Mouse (Mus musculus): Measurements from ENCODE around the gene Styk1.

Gene Styk1

GRCm38 (mm10) chr6:131353352-131353919 is at the start of gene Styk1:
Gene Styk1 (minus strand): TSS chr6:131353597.
- DNase-seq (ENCODE audit: low read depth, low spot score) = peak; percentile 99

- DNase-seq (ENCODE audit: low read depth, low spot score) = no peak
These were observed 49.6 kb upstream of the Styk1 start for GRCm38 (mm10) chr6:131403036-131403435.

GRCm38 (mm10) chr6:131402606-131403005 is 49.2 kb upstream of the Styk1 start:
- no peak for DNase-seq (ENCODE audit: low read depth, low spot score)

GRCm38 (mm10) chr6:131401259-131401658 is 47.9 kb upstream of the Styk1 start:
- no peak for DNase-seq (ENCODE audit: low read depth, low spot score)

- no peak for DNase-seq (ENCODE audit: low read depth, low spot score)
These were observed 43.3 kb upstream of the Styk1 start for GRCm38 (mm10) chr6:131396650-131397049.

- no peak for DNase-seq (ENCODE audit: low read depth, low spot score)
These were observed 40.7 kb upstream of the Styk1 start for GRCm38 (mm10) chr6:131393873-131394660.

- peak; percentile 75 for DNase-seq (ENCODE audit: low read depth, low spot score)
These were observed 34.9 kb upstream of the Styk1 start, which contains the start of gene Ybx3 for GRCm38 (mm10) chr6:131388040-131389021. Gene Ybx3 (minus strand): TSS chr6:131388476.

- peak; percentile 81 for DNase-seq (ENCODE audit: low read depth, low spot score)
These were observed 34.0 kb upstream of the Styk1 start for GRCm38 (mm10) chr6:131387221-131388039.

- peak; percentile 7 for DNase-seq (ENCODE audit: low read depth, low spot score)
These were observed 33.1 kb upstream of the Styk1 start for GRCm38 (mm10) chr6:131386416-131387019.

- peak; percentile 60 for DNase-seq (ENCODE audit: low read depth, low spot score)
These were observed 32.1 kb upstream of the Styk1 start for GRCm38 (mm10) chr6:131385469-131385868.

GRCm38 (mm10) chr6:131383713-131384330 is 30.4 kb upstream of the Styk1 start:
- peak; percentile 55 for DNase-seq (ENCODE audit: low read depth, low spot score)

- DNase-seq (ENCODE audit: low read depth, low spot score) = peak; percentile 60
These were observed 29.6 kb upstream of the Styk1 start for GRCm38 (mm10) chr6:131382984-131383337.

- DNase-seq (ENCODE audit: low read depth, low spot score) = peak; percentile 94
These were observed 29.0 kb upstream of the Styk1 start for GRCm38 (mm10) chr6:131382232-131382983.

- no peak for DNase-seq (ENCODE audit: low read depth, low spot score)
These were observed 25.5 kb upstream of the Styk1 start for GRCm38 (mm10) chr6:131378858-131379428.

GRCm38 (mm10) chr6:131377378-131377777 is 24.0 kb upstream of the Styk1 start:
- no peak for DNase-seq (ENCODE audit: low read depth, low spot score)

- DNase-seq (ENCODE audit: low read depth, low spot score) = no peak
These were observed 21.4 kb upstream of the Styk1 start for GRCm38 (mm10) chr6:131374594-131375340.

- no peak for DNase-seq (ENCODE audit: low read depth, low spot score)
These were observed 19.8 kb upstream of the Styk1 start for GRCm38 (mm10) chr6:131373160-131373559.

- DNase-seq (ENCODE audit: low read depth, low spot score) = no peak
These were observed 17.4 kb upstream of the Styk1 start for GRCm38 (mm10) chr6:131370767-131371166.

All from 3T3-L1 (cell line).